Mouse (Mus musculus) gastrocnemius, adult 2 months (tissue): ENCODE results near the gene Ralgapa2. TPM values are rescaled to one million over a fixed set of nuclear protein-coding genes. Genes with fewer than 3 reads are reported as not detected.

Experiments used
- DNase-seq: peaks from one replicate; pipeline ENCODE4 v3.0.0; 2022
- H3K27ac ChIP-seq: fragments of 200-600 bp; 2 replicates; pipeline ENCODE4 v1.8.1; 2022; ENCODE audit warnings: mild to moderate bottlenecking
- H3K4me3 ChIP-seq: fragments of 200-600 bp; 2 replicates; pipeline ENCODE4 v1.8.1; 2022; ENCODE audit warnings: mild to moderate bottlenecking, moderate library complexity
- CTCF ChIP-seq: fragments of 200-600 bp; IDR thresholded peaks from 2 replicates; pipeline ENCODE4 v1.8.1; 2022; ENCODE audit warnings: antibody characterized with exemption, mild to moderate bottlenecking, moderate library complexity
- intact Hi-C: fragments of 180-260 bp; cut with DNase I; formaldehyde crosslinking; loops from one replicate; pipeline ENCODE4 v1.15.1; 2025
- total RNA-seq, 2 experiments: library from RNA; stranded (reverse); gene quantifications; 2 replicates each; pipeline ENCODE4 v1.2.3; 2021

Gene Ralgapa2
- total RNA-seq, 2 experiments from 2014 or later: 5.8 to 9.6 TPM

DNA sequence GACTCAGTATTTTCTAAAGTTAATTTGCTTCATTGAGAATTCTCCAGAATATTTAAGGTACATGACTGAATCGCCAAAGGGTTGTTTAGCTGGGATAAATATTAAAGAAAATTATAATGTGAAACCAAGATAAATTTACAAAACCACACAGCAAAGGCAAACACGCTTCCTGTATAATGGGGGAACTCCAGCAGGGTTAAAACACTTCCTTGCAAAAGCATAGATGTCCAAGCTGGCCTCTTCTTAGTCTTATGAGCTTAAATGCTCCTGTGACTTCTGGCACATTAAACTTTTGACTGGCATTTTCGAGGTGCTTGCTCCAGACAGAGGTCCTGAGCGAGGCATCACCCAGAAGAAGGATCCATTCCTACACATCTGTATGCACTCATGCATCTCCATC, 188.6 kb downstream of the Ralgapa2 start:
- intact Hi-C loops: no loop called here
- DNase-seq: no peak

GRCm38 (mm10) chr2:146322770-146323169, 189.4 kb downstream of the Ralgapa2 start:
- H3K4me3 ChIP-seq: no peak overlapping the region
- no peak for TF ChIP-seq CTCF
- DNase-seq: no peak
- no peak overlapping the region for H3K27ac ChIP-seq
- intact Hi-C loops: no loop called here

More for the DNA sequence above, 188.6 kb downstream of the Ralgapa2 start:
- no peak for TF ChIP-seq CTCF
- Histone ChIP-seq H3K27ac (no peak overlapping the region), H3K4me3 (no peak overlapping the region)

DNA sequence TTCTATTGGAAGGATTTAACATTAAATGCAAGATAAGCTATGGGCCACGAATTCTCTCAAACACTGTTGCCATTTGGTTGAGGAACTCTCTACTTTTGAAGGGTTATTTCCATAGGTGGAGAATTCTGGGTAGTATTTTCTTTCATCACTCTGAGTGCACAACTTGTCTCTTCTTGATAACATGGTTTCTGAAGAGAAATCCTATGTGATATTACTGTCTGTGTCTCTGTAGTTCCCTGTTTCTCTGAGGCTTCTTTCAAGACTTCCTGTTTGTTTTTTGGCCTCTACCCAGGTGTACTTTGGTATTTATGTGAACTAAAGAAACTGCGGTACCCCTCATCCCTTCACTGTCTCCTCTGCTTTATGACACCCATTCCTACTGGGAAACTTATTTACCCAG, 190.1 kb downstream of the Ralgapa2 start:
- no peak overlapping the region for H3K4me3 ChIP-seq
- TF ChIP-seq CTCF: no peak
- no peak overlapping the region for H3K27ac ChIP-seq
- intact Hi-C loops: no loop called here
- DNase-seq: no peak

- TF ChIP-seq CTCF: no peak
- H3K4me3 ChIP-seq: no peak overlapping the region
- DNase-seq: no peak
Observed at GRCm38 (mm10) chr2:146320666-146321065, 191.5 kb downstream of the Ralgapa2 start.

GRCm38 (mm10) chr2:146314751-146315150, 197.4 kb downstream of the Ralgapa2 start:
- TF ChIP-seq CTCF: no peak
- no peak for DNase-seq
- intact Hi-C loops: no loop called here
- Histone ChIP-seq H3K4me3 (no peak overlapping the region), H3K27ac (no peak overlapping the region)

More at GRCm38 (mm10) chr2:146320666-146321065, 191.5 kb downstream of the Ralgapa2 start:
- intact Hi-C loops: no loop called here
- no peak overlapping the region for H3K27ac ChIP-seq

- DNase-seq: no peak
- no peak for TF ChIP-seq CTCF
- intact Hi-C loops: no loop called here
- Histone ChIP-seq H3K4me3 (no peak overlapping the region), H3K27ac (no peak overlapping the region)
Observed at GRCm38 (mm10) chr2:146313811-146314210, 198.3 kb downstream of the Ralgapa2 start.

GRCm38 (mm10) chr2:146310760-146311159, 201.4 kb downstream of the Ralgapa2 start:
- Histone ChIP-seq H3K27ac (no peak overlapping the region), H3K4me3 (no peak overlapping the region)
- no peak for TF ChIP-seq CTCF
- no peak for DNase-seq
- intact Hi-C loops: no loop called here

- no peak for TF ChIP-seq CTCF
- Histone ChIP-seq H3K4me3 (no peak overlapping the region), H3K27ac (no peak overlapping the region)
- intact Hi-C loops: no loop called here
- no peak for DNase-seq
Observed at GRCm38 (mm10) chr2:146310291-146310690, 201.9 kb downstream of the Ralgapa2 start.

DNA sequence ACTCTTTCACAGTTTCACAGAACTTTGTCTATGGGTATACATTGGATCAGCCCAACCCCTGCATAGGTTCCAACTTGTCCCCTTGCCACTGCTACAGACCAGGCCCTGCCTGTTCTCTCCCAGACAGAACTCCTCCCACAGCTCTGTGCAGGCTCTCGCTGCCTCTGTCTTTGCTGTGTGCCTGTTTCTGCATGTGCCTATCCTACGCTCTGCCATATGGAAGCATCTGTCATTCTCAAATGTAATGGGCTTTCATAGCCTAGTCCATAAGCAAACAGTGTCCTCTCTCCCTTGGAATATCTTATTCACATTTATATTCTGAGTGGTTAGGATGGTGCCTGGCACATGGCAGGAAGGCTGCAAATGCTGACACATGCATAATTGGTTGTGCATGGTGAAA, 202.7 kb downstream of the Ralgapa2 start:
- Histone ChIP-seq H3K27ac (no peak overlapping the region), H3K4me3 (no peak overlapping the region)
- TF ChIP-seq CTCF: no peak
- no peak for DNase-seq
- intact Hi-C loops: no loop called here

DNA sequence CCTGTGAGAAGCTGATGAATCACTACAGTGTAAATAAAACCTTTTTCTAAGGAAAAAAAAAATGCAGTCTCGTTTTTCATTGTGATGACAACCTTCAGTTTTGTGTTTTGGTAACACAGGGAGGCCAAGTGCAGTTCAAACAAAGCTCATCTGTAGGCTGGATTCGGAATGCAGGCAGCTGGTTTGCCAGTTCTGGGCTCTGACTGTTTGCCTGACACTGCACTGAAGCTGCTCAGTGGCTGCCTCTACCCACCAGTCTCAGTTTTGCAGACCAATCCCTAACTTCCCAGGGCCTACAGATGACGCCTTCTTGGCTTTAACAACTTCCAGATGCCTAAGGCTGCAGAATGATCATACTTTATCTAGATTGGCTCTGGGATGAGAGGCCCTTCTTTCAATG, 205.1 kb downstream of the Ralgapa2 start:
- intact Hi-C loops: no loop called here
- TF ChIP-seq CTCF: no peak
- H3K4me3 ChIP-seq: no peak overlapping the region
- DNase-seq: no peak
- H3K27ac ChIP-seq: no peak overlapping the region

DNA sequence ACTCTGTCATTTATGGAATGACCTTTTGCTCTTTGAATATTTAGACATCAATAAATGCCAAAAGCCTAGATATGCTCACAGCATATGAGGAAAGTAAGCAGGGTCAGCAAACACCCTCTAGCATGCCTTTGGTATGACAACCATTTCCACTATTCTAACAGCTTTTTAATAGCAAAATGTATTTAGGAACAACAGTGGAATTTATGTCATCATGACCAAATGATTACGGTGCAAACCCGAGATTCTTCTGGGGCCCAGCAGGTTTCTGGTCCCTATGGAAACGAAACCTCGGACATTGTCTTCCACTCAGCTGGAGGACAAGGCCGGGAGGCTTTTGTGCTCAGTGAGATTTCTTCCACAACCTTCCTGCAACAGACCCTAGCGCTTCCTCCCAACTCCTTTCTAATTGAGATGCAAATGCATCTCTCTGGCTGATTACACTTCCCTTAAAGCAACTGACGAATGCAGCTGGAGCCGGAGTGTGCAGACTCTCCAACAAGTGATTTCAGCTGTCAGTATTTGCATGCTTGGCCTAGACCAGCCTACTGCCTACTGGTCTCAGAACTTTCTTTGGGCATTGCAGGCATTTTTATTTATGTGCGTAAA, 209.9 kb downstream of the Ralgapa2 start:
- H3K27ac ChIP-seq: no peak overlapping the region
- intact Hi-C loops: no loop called here
- no peak overlapping the region for H3K4me3 ChIP-seq
- no peak for DNase-seq
- no peak for TF ChIP-seq CTCF

- intact Hi-C loops: no loop called here
- DNase-seq: no peak
- no peak overlapping the region for H3K4me3 ChIP-seq
- TF ChIP-seq CTCF: no peak
- no peak overlapping the region for H3K27ac ChIP-seq
Observed at GRCm38 (mm10) chr2:146300500-146301020, 211.6 kb downstream of the Ralgapa2 start.

DNA sequence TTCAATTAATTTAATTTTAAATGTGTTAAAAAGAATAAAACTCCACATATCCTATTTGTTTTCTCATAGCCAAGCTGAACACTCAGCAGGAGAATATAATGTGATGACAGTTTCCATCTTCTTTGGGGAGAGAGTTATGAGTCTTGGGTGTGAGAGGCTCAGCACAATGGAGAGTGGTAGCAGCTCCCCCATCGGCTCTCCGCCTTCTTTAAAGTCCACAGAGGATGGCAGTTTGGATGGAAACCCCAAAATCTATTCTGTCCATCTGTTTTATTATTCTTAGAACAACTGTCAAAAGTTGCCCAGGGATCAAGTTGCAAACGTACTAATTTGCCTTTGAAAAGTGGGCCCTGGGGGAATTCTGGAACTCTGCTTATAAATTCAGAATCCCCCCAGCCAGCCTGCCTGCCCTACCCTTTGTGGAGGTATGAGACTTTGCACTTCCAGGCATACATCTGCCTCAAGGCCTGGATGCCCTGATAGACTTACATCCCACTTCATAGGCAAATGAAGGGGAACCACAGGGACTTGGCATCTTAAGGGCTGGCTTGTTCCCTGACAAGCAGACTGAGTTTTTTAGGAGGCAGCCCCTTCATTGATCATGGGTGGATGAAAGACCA, 212.2 kb downstream of the Ralgapa2 start:
- Histone ChIP-seq H3K4me3 (no peak overlapping the region), H3K27ac (no peak overlapping the region)
- no peak for DNase-seq
- intact Hi-C loops: no loop called here
- no peak for TF ChIP-seq CTCF

DNA sequence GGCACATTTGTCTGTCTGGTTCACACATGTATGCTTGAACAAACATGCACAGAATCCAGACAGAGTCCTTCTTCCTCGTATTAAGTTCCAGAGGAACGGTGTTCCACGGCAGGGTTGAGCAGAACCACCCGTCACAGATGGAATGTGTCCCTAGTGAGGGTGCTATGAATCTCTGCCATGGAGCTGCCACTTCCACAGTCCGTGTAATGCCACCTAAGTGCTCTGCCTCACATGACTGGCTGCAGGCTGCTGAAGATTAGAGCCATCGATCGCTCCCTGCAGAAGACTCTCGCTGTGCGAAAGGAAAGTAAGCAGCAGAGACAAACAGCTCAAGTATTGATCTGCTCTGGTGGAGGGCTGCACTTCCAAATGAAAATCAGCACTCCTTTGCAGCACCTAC, 218.6 kb downstream of the Ralgapa2 start:
- intact Hi-C loops: no loop called here
- TF ChIP-seq CTCF: no peak

More for the DNA sequence above, 218.6 kb downstream of the Ralgapa2 start:
- DNase-seq: no peak
- Histone ChIP-seq H3K4me3 (no peak overlapping the region), H3K27ac (no peak overlapping the region)
